Mouse (Mus musculus) heart, postnatal 0 days (tissue): ENCODE measurements at regions not wholly inside any gene's neighbourhood (a gene's known extent, or its start where the extent isn't known, plus 50 kb on each side); places are given as distances from the start of the nearest gene placed in this dataset.

Experiments
- CTCF ChIP-seq: IDR thresholded peaks from 2 replicates; pipeline ENCODE4 v1.5.1; 2016; ENCODE audit warnings: antibody characterized with exemption, control low read depth, low read depth
- EP300 ChIP-seq: IDR thresholded peaks from 2 replicates; pipeline ENCODE4 v1.6.1; 2016; ENCODE audit warnings: antibody characterized with exemption, low read depth

DNA sequence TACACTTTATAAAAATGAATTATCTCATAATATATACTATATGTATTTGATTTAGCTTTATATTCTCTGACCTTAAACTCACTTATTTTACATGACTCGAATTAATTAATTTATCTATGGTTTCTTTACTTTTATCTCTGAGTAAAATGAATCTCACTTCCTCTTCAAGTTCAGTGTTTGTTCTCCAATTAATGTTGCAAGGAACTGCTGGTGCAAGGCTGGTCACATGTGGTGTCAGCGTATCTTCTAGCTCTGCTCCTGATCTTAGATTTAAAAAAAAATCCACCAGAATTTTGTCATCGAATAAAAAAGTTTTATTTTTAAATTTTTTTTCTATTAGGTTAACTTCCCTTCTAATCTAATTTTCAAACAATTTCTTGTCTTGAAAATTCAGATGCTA lies 378.2 kb downstream of the Atp6ap1l start:
- no peak for TF ChIP-seq CTCF
- TF ChIP-seq EP300: no peak
